Mouse (Mus musculus): Measurements from ENCODE around the gene Gpr22.

The Gpr22 gene

DNA sequence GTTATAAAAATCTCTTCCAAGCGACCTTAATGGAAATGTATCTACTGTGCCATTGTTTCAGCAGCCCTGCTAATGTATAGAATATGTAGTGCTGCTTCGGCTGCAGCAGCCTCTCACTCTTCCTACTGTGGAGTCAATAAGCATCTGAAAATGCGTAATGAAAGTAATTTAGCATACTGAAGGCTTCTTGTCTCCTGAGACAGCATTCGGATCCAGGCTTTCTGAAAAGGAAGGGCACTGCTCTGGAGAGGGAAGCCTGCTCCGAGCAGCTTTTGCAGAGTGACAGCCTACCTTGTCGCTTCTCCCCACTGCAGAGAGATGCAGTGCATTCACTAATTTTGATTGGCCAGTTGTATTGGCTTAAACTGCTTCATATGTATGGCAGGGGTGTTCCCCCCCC, at the start of gene Gpr22:
Gene Gpr22, minus strand, starts transcription at position 348 of the 400 bp plus-strand sequence.
- DNase-seq (ENCODE audit: low spot score in 2 of 2), result no peak

DNA sequence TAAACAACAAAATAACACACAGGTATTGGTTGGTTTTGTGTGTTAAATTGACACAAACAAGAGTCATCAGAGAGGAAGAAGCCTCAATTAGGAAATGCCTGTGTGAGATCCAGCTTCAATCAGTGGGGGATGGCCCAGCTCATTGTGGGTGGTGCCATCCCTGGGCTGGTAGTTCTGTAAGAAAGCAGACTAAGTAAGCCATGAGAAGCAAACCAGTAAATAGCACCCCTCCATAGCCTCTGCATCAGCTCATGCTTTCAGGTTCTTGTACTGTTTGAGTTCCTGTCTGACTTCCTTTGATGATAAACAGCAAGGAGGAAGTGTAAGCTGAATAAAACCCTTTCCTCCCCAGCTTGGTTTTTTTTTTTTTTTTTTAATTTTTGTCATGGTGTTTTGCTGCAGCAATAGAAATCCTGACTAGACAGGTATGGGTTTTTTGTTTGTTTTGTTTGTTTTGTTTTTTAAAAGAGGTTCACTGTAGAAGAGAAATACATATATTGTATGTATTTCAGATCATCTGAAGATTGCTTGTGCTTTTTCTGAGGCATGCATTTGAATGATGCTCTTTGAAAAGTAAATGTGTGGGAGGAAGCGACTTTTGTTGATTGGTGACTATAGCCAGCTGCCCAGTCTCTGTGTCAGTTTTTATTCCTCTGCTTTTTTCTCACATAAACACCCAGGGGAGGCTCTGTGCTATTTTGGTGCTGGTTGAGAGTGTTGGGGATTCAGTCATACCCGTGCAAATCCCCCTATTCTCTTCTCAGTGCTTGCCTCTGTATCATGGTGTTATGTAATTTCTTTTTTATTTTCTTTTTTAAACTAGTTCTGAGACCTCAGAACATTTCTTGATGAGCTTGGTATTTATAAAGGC, 42.4 kb upstream of the Gpr22 start:
- no peak for DNase-seq (ENCODE audit: low spot score in 2 of 2)

DNA sequence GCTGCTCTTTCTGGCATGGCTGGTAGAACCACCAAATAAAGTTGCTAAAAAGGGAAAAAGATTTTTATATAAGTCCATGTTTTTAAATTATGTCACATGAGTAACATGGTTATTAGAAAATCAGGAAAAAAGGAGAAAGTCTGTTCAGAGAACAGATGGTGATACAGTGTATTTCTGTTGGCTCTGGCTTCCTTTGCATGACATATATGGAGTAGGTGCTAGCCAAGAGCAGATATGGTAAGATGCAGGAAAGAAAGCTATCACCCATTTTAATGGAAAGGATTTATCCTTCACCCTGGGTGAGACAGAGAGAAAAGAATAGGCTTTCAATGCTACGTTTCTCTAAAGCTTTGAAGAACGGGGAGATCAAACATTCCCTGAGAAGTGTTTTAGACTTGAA, 40.7 kb upstream of the Gpr22 start:
- DNase-seq (ENCODE audit: low spot score in 2 of 2), result no peak

DNA sequence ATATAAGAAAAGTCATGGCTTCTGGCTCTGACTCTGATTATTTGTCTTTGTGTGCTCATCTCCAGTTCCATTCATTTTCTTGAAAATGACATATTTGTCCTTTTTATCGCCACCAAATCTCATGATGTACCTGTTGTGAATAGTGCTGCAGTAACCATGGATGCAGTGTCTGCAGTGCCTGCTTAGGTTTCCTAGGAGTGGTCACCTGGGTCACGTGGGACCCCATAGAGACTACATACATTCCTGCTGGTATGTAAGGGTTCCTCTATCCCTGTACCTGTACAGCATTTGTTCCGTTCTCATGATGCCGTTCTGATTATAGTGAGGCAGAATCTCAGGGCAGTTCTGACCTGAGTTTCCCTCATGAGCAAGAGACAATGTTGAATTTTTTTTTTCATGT, 36.1 kb upstream of the Gpr22 start:
- DNase-seq (ENCODE audit: low spot score in 2 of 2), result no peak

DNA sequence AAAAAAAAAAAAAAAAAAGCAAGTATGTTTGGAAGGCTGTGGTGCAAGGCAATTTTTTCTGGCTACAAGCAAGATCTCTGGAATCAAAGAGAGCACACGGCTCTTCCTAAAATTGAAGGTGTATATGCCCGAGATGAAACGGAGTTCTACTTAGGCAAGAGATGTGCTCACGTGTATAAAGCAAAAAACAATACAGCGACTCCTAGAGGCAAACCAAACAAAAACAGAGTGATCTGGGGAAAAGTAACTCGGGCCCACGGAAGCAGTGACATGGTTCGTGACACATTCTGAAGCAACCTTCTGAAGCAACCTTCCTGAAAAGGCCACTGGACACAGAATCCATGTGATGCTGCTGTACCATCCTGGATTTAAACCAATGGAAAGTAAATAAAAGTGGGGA, 33.6 kb upstream of the Gpr22 start:
- DNase-seq (ENCODE audit: low spot score in 2 of 2), result no peak

DNA sequence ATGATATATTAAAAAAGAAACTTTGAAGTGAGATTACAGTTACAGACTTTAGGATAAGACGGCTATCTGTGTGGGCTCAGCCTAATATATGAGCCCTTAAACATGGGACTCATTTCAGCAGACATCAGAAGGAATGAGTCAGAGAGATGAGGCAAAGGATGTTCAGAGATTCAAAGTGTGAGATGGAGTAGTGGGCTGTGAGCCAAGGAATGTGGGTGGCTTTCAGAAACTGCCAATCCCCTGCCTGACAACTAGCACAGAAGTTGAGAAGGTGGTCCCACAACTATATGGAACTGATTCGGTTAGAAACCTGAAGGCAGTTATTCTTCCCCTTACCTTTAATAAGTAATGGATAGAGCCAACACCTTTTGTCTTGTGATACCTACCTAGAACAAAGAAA, 20.9 kb upstream of the Gpr22 start:
- DNase-seq (ENCODE audit: low spot score in 2 of 2), result no peak

DNA sequence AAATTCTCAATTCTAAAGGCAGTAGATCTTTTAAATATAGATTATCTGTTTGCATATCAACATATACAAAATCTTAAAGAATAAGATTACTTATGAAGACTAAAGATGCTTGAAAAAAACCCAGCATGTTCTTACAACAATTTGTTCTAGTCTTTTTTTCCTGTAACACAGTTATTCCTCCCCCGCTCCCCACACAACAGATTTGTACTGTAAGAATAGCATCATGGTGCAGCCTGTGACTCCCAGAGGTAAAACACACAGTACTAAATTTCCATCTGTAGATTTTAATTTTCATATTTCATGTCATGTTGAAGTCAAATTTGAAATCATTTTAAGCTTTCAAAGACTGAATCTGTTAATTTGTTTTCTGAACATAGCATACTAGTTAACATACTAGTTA, 16.4 kb upstream of the Gpr22 start:
- DNase-seq (ENCODE audit: low spot score in 2 of 2), result no peak

DNA sequence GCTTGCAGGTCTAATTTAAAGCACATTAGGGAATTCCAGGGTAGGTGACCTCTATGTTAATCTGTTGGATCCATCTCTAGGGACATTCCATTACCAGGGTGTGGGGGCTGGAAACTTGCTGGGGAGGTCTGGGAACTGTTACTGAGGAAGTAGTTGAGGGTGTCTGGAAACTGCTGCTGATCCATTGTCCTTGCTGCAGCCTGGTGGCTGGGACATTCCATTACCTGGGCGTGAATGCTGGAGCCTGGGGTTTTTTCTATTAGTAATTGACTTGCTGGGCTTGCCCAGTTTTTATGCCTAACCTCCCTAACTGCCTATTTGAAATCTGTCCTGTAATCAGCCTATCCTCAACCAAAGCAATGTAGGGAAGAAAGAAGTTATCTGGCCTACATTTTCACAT, 13.0 kb upstream of the Gpr22 start:
- no peak for DNase-seq (ENCODE audit: low spot score in 2 of 2)

DNA sequence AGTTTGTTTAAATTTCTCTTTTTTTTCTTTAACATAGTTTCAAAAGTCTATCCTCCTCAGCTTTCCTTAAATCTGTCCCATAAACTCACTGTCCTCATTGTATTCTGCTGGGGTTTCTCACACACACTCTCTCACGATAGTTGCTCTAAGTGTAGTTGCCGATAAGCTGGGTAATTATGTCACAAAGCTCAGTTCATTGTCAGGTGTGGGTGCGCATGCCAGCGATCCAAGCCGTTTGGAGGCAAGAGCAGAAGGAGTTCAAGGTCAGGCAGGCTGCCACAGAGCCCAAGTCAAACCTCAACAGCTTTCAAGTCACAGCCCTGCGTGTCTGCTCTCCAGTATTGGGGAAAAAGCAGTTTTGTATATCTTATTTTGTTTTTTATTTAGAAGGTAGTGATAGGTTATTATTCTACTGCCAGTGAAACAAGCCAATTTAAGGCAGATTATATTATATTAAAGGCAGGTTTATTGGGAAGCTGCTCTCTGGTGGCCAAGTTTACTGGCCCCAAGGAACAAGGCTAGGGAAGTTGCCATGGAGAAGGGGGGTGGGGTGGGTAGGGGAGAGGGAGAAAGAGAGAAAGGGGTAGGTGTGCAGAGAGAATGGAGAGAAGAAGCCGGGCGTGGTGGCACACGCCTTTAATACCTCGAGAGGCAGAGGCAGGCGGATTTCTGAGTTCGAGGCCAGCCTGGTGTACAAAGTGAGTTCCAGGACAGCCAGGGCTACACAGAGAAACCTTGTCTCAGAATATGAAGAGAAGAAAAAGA, 11.9 kb upstream of the Gpr22 start:
- no peak for DNase-seq (ENCODE audit: low spot score in 2 of 2)

DNA sequence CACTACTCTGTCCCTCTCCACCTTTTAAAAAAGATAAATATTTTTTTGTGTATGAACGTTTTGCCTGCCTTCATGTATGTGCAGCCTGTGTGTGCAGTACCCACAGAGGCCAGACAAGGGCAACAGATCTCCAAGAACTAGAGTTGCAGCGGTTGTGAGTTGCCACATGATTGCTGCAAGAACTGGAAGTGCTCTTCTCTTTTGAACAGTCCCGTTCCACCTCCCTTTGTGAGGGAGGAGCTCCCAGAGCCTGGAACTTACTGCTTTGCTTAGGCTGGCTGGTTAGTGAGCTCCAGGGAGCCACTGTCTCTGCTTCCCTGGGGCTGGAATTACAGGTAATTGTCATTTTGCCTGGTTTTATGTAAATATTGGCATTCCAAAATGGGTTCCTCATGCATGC, 10.8 kb upstream of the Gpr22 start:
- no peak for DNase-seq (ENCODE audit: low spot score in 2 of 2)

DNA sequence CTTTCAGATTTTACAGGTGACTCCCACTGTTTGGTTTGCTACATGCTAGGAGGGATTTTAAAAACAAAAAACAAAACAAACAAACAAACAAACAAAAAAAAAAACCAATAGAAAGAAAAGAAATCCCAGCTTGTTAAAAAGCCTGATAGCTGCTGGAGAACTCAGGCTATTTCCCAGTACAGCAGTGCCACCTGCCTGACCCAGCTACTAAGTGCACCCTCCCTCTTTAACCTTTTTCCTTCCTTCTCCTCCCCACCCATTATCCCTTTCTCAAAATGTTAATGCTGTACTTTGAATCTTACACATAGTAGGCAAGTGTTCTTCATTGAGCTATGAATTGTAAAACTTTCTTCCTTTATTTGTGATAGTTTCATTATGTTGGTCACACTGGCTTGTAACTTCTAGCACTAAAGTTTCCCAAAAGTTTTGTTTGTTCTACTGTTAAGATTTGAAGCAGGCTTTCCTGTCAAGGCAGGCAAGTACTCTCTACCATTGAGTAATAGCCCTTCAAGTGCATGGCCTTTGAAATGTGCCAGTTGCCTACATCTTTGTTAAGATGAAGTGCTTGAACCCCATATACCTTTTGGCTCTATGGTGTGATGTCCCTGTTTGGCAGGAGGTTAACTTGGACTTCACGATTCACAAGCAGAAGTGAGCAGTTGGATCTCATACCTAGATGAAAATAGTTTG, 6.0 kb upstream of the Gpr22 start:
- no peak for DNase-seq (ENCODE audit: low spot score in 2 of 2)

DNA sequence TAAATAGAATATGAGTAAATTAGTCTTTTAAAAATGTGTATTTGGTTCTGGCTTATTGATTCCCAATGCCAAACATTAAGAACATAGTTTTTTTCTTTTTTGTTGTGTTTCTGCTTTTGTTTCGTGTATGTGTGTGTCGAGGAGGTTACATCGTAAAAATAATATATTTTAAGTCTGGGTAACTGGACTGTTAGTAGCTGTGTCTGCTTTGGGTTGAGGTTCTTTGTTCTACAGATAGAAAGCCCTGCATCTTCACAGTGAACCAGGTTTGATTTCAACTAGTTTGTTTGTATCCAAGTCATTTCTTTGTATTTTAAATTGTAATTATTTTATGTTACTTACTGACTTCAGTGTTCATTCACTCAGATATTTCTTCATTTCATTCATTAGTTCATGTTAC, 323 bp upstream of the Gpr22 start:
- DNase-seq (ENCODE audit: low spot score in 2 of 2), result no peak

DNA sequence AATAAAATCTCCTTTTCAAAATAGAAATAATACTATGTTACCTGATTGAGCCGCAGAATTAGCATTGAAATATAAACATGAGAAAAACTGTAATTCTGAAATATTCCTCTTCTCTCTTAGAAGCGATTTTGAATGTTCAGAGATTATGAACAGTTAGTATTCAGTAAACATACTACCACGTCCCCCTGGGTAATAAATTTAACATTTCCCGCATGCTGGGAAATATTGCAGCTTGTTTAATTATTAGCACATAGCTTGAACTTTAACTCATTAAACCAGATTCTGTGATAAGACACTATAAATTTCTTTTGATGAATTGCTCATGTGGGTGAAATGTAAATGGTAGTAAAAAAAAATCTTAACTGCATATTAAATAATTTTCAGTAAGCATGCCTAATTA, 1.0 kb downstream of the Gpr22 start:
- no peak for DNase-seq (ENCODE audit: low spot score in 2 of 2)

DNA sequence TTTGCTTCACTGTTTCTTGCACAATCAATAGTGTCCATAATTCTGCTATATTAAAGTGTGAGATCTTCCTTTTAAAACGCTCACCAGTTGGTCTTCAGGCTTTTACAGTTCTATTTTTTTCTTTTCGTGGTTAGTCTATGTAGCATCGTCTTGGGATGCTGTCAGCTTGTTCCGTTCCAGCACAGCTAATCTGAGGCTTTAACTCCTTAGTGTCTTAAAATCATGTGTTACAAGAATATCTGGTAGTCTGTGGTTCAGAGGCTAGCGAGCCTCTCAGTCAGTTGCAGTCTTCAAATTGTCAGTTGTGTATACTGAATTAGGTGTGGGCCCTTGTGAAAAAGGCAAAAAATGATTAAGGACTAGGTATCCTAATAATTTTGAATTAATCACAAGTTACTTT, 1.5 kb downstream of the Gpr22 start:
- no peak for DNase-seq (ENCODE audit: low spot score in 2 of 2)

DNA sequence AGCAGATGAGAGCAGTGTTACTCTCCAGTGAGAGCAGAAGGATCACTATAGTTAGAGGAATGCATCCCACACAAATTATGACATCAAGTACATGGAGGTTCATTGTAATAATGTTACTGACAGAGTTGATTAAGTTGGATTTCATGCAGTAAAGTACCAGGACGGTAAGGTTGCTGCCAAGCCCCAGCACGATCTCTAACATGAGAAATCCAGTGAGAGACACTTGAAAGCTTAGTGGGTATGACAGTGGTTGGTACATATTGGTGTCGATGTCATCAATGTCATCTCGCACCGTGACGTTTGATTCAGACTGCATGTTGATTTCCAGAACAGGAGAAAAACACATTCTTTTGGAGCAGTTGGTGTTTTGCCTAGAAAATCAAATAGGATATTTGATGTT, 4.1 kb downstream of the Gpr22 start:
- DNase-seq (ENCODE audit: low spot score in 2 of 2), result no peak

DNA sequence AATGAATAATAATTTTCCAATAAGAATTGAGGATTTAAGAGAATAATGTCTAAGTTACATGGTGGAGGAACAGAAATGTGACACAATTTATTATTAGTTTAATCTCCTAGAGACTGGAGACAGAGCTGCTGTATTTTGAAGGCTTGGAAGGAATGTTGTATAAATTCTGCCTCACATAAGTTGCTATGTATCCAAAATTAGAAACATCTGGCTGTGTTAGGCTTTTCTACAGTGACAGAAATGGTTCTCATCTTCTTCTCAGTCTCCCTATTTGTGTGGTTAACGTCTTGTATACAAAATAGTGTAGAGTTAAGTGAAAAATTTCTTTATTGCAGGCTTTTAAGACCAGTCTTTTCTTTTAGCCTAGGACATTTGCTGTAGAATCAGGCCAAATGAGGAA, 6.2 kb downstream of the Gpr22 start:
- no peak for DNase-seq (ENCODE audit: low spot score in 2 of 2)

DNA sequence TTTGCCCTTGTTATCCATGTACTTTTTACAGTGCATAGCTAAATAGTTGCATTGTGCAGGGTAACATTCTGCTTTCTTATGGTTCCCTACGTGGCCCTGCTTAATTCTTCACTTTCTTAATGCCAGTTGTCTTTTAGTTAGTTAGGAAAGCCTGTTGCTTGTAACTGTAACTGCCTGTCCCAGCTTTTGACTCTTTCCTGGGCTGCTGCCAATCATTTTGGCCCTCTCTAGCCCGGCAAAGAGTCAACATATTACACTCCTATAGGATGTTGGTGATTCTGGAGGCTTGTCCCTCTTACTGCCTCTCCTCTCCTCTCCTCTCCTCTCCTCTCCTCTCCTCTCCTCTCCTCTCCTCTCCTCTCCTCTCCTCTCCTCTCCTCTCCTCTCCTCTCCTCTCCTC, 7.6 kb downstream of the Gpr22 start:
- no peak for DNase-seq (ENCODE audit: low spot score in 2 of 2)

DNA sequence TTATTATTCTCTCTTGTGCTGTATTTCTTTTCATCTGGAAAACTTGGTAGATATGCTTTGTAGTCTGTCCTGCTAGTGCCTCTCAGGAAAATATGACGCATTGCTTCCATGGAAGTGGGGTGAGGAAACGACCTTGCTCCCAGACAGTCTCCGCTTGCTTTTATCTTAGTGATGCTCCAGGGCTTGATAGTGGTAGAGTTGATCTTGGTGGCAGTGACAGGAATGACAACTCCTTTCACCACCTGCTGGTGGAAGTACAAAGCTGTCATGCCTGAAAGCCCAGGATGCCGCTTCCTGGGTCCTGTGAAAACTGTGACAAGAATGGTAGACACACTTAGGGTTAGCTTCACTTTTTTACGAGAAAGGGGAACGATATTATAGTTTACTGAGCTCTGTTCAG, 9.8 kb downstream of the Gpr22 start:
- no peak for DNase-seq (ENCODE audit: low spot score in 2 of 2)

DNA sequence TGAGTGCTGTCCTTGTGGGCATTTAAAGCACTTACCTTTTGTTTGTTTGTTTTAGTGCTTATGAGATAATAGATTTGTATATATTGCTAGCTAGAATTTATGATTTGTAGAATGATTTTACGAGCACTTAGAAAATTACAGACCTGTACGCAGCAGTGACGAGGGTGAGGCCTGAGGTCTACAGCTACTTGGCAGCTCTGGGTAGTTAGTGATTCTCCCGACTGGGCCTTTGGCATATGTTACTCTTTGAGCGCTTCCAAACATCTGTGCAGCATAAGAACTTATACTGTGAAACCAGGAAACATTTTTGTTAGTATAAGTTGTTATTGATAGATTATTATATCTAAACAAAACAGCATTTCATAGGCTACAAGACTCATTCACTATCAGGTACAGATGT, 12.3 kb downstream of the Gpr22 start:
- no peak for DNase-seq (ENCODE audit: low spot score in 2 of 2)

DNA sequence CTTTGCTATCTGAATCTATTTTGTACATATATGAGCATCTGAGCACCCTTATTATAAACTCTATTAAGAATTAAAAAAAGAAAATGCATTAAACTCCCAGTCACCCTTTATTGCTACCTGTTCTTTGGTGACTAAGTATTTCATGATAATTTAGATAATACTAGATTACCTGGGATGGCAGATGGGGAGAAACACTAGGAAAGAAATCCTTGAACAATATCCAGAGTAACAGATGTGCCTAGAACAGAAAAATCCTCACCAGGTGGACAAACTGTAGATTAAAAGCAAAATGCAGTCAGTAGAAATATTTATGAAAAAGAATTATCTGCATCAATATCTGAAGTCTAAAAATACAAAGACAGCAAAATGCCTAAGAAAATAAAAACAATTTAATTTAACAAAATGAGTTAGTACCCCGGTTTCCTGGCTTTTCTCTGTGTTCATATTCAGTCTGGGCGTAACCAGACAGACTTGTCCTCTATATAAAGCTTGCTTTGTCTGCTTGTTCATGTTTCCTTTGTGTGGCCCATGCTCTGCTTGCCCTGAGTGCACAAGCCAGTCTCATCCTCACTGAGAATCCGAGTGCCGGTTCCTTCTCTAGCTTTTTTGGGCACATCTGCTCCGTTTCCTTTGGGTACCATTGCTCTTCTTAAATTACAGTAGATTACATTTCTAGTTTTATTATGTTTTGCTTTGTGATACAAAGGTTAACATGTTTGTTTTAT, 13.0 kb downstream of the Gpr22 start:
- DNase-seq (ENCODE audit: low spot score in 2 of 2), result no peak

DNA sequence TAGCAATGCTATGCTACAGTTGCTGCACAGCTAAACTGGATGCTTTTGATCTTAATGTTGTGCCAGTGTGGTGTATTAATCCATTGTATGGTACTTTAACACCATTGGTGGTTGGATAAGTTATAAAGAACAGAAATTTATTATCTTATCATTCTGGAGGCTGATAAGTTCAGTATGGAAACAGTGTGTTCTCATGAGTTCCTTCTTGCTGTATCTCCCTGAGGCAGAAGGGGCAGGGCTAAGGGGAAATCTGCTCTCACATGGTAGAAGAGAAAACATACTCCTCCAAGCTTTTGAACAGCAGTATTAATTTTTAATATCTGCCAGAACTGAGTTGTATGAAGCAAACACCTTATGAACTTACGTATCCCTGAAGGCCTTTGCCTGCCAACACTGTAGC, 20.5 kb downstream of the Gpr22 start:
- DNase-seq (ENCODE audit: low spot score in 2 of 2), result no peak

DNA sequence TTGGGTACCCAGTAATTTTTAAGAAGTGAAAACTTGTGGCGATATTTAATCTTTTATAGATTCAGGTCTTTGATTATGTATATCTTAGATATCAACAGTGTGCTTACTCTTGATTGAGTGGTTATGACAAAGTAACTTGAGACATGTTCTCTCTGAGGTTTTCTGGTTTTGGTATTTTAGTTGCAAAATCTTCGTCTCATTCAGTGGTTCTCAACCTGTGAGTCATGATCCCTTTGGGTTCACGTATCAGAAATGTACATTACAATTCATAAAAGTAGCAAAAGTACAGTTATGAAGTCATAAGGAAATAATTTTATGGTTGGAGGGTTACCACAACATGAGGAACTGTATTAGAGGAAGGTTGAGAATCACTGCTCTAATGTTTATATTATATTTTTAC, 27.1 kb downstream of the Gpr22 start:
- DNase-seq (ENCODE audit: low spot score in 2 of 2), result no peak

Data from urinary bladder, postnatal 4 days (tissue).